Mouse (Mus musculus) myocyte (in vitro differentiated cells): Measurements from ENCODE around the gene Olfr455. TPM values are rescaled to one million over a fixed set of nuclear protein-coding genes. Genes with fewer than 3 reads are reported as not detected.

ENCODE experiments used
- H3K27me3 ChIP-seq: one replicate; pipeline ENCODE4 v1.6.1; 2011; ENCODE audit not compliant: control insufficient read depth, insufficient read depth, insufficient read length
- H3K36me3 ChIP-seq: one replicate; pipeline ENCODE4 v1.6.1; 2011; ENCODE audit not compliant: control insufficient read depth, insufficient read depth
- H3K4me2 ChIP-seq: one replicate; pipeline ENCODE4 v1.6.1; 2011; ENCODE audit warnings: low read depth, control low read depth
- H3K4me3 ChIP-seq: one replicate; pipeline ENCODE4 v1.5.1; 2011; ENCODE audit warnings: mild to moderate bottlenecking, control low read depth, moderate library complexity
- H3K79me2 ChIP-seq: one replicate; pipeline ENCODE4 v1.6.1; 2011; ENCODE audit not compliant: control insufficient read depth, insufficient read depth
- H3ac ChIP-seq: one replicate; pipeline ENCODE4 v1.6.1; 2011; ENCODE audit not compliant: control insufficient read depth, insufficient read length
- CEBPB ChIP-seq: IDR thresholded peaks from 2 replicates; pipeline ENCODE4 v1.6.1; 2011; ENCODE audit warnings: mild to moderate bottlenecking, moderate library complexity; ENCODE audit not compliant: poor library complexity, insufficient read depth, severe bottlenecking
- E2F4 ChIP-seq: IDR thresholded peaks from one replicate; pipeline ENCODE4 v1.6.1; 2011; ENCODE audit warnings: mild to moderate bottlenecking, control low read depth, moderate library complexity; ENCODE audit not compliant: insufficient read depth
- MAX ChIP-seq: IDR thresholded peaks from one replicate; pipeline ENCODE4 v1.6.1; 2011; ENCODE audit warnings: low read depth, mild to moderate bottlenecking, control low read depth
- MYOD1 ChIP-seq, 3 experiments: IDR thresholded peaks; one replicate each; pipeline ENCODE4 v1.6.1; 2011; ENCODE audit warnings: control low read depth in 2 of 3, low read depth in 2 of 3, mild to moderate bottlenecking in 2 of 3, moderate library complexity in 1 of 3; ENCODE audit not compliant: insufficient read length in 2 of 3, control insufficient read depth in 1 of 3
- MYOG ChIP-seq, 3 experiments: IDR thresholded peaks; one replicate each; pipeline ENCODE4 v1.6.1; 2011; ENCODE audit warnings: control low read depth in 2 of 3, low read depth in 2 of 3, mild to moderate bottlenecking in 2 of 3; ENCODE audit not compliant: insufficient read length in 2 of 3, control insufficient read depth in 1 of 3, insufficient read depth in 1 of 3
- POLR2A ChIP-seq: IDR thresholded peaks from one replicate; pipeline ENCODE4 v1.6.1; 2011; ENCODE audit warnings: low read depth, mild to moderate bottlenecking, control low read depth, moderate library complexity; ENCODE audit not compliant: insufficient read length
- POLR2AphosphoS2 ChIP-seq: IDR thresholded peaks from one replicate; pipeline ENCODE4 v1.6.1; 2011; ENCODE audit warnings: low read depth, control low read depth; ENCODE audit not compliant: insufficient read length
- REST ChIP-seq: IDR thresholded peaks from one replicate; pipeline ENCODE4 v1.6.1; 2011; ENCODE audit warnings: mild to moderate bottlenecking, control low read depth, moderate library complexity; ENCODE audit not compliant: insufficient read depth, insufficient read length
- SRF ChIP-seq: IDR thresholded peaks from one replicate; pipeline ENCODE4 v1.6.1; 2011; ENCODE audit warnings: low read depth; ENCODE audit not compliant: control insufficient read depth, insufficient read length
- TCF12 ChIP-seq: IDR thresholded peaks from one replicate; pipeline ENCODE4 v1.6.1; 2011; ENCODE audit warnings: mild to moderate bottlenecking, control low read depth; ENCODE audit not compliant: poor library complexity, insufficient read depth, severe bottlenecking
- TCF3 ChIP-seq: IDR thresholded peaks from one replicate; pipeline ENCODE4 v1.6.1; 2011; ENCODE audit warnings: low read depth, control low read depth; ENCODE audit not compliant: insufficient read length
- USF1 ChIP-seq: IDR thresholded peaks from one replicate; pipeline ENCODE4 v1.6.1; 2011; ENCODE audit warnings: low read depth, mild to moderate bottlenecking, control low read depth, moderate library complexity
- polyA plus RNA-seq: library from polyadenylated mRNA; unstranded; fragments of >200 nt; fragmentation: generic; extraction: Trizol; gene quantifications from one replicate; pipeline ENCODE4 v1.2.1, GENCODE M21; 2012; ENCODE audit warnings: missing spikeins

Gene Olfr455
- polyA plus RNA-seq, 1 experiment: not detected

DNA sequence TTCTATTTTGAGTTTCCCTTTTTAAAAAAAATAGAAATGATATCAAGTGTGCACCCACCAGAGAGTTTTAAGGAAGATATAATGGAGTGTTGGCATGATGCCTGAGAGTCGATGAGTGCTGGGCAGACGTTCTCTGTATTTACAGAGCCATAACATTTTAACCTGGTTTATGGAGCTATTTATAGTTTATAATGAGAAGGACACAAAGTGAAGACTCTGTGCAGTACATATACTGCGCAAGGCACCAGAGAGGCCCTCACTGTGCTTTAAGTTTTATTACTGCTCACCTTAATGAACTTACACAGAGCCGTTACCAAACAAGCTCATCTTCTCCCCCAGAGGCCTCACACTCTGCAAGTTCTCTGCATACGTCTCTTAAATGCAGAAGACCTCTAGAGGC is 13.5 kb upstream of the Olfr455 start:
- H3K79me2 ChIP-seq: no peaks in the 10 kb centered on the region
- H3K27me3 ChIP-seq: no peaks in the 10 kb centered on the region
- TF ChIP-seq MAX (no peak), POLR2AphosphoS2 (no peak)
- no peak overlapping the region for H3ac ChIP-seq
- no peak overlapping the region for H3K4me3 ChIP-seq
- H3K4me2 ChIP-seq: no peak overlapping the region
- no peaks in the 10 kb centered on the region for H3K36me3 ChIP-seq

GRCm38 (mm10) chr6:42558641-42559040 is 11.3 kb upstream of the Olfr455 start:
- TF ChIP-seq POLR2A (no peak), TCF12 (no peak), SRF (no peak), E2F4 (no peak), MAX (no peak), CEBPB (no peak), MYOG (IDR thresholded peaks at IDR 0.05; ENCODE audit: control insufficient read depth in 1 of 3, insufficient read depth in 1 of 3, insufficient read length in 2 of 3, low read depth in 2 of 3) (no peak), TCF3 (no peak), MYOD1 (IDR thresholded peaks at IDR 0.05; ENCODE audit: control insufficient read depth in 1 of 3, insufficient read length in 2 of 3, low read depth in 2 of 3) (no peak), POLR2AphosphoS2 (no peak), REST (no peak), USF1 (no peak)

DNA sequence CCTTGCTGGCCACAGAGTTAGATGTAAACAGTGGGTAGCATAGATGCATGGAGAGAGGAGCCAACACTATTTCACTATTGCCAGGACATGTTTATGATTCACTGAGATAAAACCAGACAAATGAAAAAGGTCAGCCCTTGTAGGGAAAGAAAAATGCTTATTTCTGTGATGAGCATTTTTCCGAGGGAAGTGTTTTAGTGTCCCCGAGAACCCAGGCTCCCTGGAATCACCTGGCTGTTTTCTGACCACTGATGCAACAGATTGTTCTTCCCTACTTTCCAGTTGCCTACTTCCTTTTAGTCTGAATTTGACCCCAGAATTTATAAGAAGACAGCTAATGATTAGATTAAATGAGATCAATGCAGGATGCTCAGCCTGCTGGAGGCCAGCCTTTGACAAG is 1.2 kb downstream of the Olfr455 start:
- H3K27me3 ChIP-seq: no peaks in the 10 kb centered on the region
- H3K36me3 ChIP-seq: no peaks in the 10 kb centered on the region
- no peak overlapping the region for H3K4me2 ChIP-seq
- TF ChIP-seq POLR2A: no peak
- H3ac ChIP-seq: no peak overlapping the region
- H3K4me3 ChIP-seq: no peak overlapping the region
- H3K79me2 ChIP-seq: no peaks in the 10 kb centered on the region

More at GRCm38 (mm10) chr6:42558641-42559040, 11.3 kb upstream of the Olfr455 start:
- H3K79me2 ChIP-seq: no peaks in the 10 kb centered on the region
- no peak overlapping the region for H3K4me2 ChIP-seq
- no peak overlapping the region for H3ac ChIP-seq
- no peak overlapping the region for H3K4me3 ChIP-seq
- no peaks in the 10 kb centered on the region for H3K36me3 ChIP-seq
- no peaks in the 10 kb centered on the region for H3K27me3 ChIP-seq

DNA sequence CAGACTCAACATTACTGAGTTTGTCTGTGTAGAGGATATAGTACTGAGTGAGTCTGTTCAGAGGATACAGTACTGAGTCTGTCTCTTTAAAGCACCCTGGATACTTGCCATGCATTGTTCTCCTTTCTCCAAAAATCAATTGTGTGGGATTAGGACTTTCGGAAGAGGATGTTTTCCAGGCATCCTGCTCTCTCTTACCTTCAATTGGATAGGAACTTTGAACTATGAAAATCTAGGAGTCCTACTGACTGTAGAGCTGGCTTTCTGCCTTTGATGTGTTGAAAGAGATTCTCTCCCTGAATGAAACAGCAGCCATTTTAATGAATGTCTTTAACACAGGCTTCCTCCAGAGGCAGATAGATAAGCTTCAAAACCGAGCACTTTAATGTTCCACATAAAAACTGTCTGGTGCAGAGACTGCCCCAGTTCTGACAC is 1.9 kb downstream of the Olfr455 start:
- TF ChIP-seq MYOG (IDR thresholded peaks at IDR 0.05; ENCODE audit: control insufficient read depth in 1 of 3, insufficient read depth in 1 of 3, insufficient read length in 2 of 3, low read depth in 2 of 3) (no peak), REST (no peak), MAX (no peak), TCF12 (no peak), E2F4 (no peak), POLR2AphosphoS2 (no peak), POLR2A (no peak), SRF (no peak), TCF3 (no peak), CEBPB (no peak), MYOD1 (IDR thresholded peaks at IDR 0.05; ENCODE audit: control insufficient read depth in 1 of 3, insufficient read length in 2 of 3, low read depth in 2 of 3) (no peak), USF1 (no peak)

GRCm38 (mm10) chr6:42544846-42545245 is 2.5 kb downstream of the Olfr455 start:
- peak overlapping the region; percentile 5 for H3K4me2 ChIP-seq
- no peaks in the 10 kb centered on the region for H3K79me2 ChIP-seq
- no peak overlapping the region for H3K4me3 ChIP-seq
- no peaks in the 10 kb centered on the region for H3K36me3 ChIP-seq
- no peaks in the 10 kb centered on the region for H3K27me3 ChIP-seq
- TF ChIP-seq MAX: no peak
- TF ChIP-seq MYOG (IDR thresholded peaks at IDR 0.05; ENCODE audit: control insufficient read depth in 1 of 3, insufficient read depth in 1 of 3, insufficient read length in 2 of 3, low read depth in 2 of 3): no peak
- TF ChIP-seq TCF3: no peak
- TF ChIP-seq POLR2AphosphoS2: no peak
- no peak for TF ChIP-seq POLR2A
- TF ChIP-seq CEBPB: no peak
- TF ChIP-seq REST: no peak
- no peak for TF ChIP-seq E2F4
- TF ChIP-seq TCF12: no peak
- TF ChIP-seq USF1: no peak
- no peak overlapping the region for H3ac ChIP-seq

More for the DNA sequence above, 1.9 kb downstream of the Olfr455 start:
- Histone ChIP-seq H3K4me2 (peak overlapping the region; percentile 5), H3K36me3 (no peaks in the 10 kb centered on the region), H3K27me3 (no peaks in the 10 kb centered on the region), H3ac (no peak overlapping the region), H3K4me3 (no peak overlapping the region), H3K79me2 (no peaks in the 10 kb centered on the region)
